Mouse (Mus musculus): Measurements from ENCODE around the gene Tmem266.

GRCm38 (mm10) chr9:55360372-55360771 lies 33.7 kb downstream of the Tmem266 start:
- TF ChIP-seq CTCF (IDR thresholded peaks at IDR 0.05; ENCODE audit: low read depth) (no peak), EP300 (optimal IDR thresholded peaks at IDR 0.05) (no peak)
